Mouse (Mus musculus) brain, embryonic 14.5 days (tissue): Measurements from ENCODE around the gene Prkca.

Experiments
- CTCF ChIP-seq: fragments of 200-500 bp; IDR thresholded peaks from 2 replicates; pipeline ENCODE4 v1.5.1; 2012; ENCODE audit warnings: inconsistent platforms, mild to moderate bottlenecking, moderate library complexity, borderline replicate concordance; ENCODE audit not compliant: insufficient read depth, insufficient read length; ENCODE audit errors: extremely low read depth
- POLR2A ChIP-seq: fragments of 200-500 bp; IDR thresholded peaks from 2 replicates; pipeline ENCODE4 v1.6.1; 2012; ENCODE audit warnings: mild to moderate bottlenecking, inconsistent platforms, borderline replicate concordance; ENCODE audit not compliant: poor library complexity, insufficient read depth, insufficient read length, severe bottlenecking; ENCODE audit errors: extremely low read depth

DNA sequence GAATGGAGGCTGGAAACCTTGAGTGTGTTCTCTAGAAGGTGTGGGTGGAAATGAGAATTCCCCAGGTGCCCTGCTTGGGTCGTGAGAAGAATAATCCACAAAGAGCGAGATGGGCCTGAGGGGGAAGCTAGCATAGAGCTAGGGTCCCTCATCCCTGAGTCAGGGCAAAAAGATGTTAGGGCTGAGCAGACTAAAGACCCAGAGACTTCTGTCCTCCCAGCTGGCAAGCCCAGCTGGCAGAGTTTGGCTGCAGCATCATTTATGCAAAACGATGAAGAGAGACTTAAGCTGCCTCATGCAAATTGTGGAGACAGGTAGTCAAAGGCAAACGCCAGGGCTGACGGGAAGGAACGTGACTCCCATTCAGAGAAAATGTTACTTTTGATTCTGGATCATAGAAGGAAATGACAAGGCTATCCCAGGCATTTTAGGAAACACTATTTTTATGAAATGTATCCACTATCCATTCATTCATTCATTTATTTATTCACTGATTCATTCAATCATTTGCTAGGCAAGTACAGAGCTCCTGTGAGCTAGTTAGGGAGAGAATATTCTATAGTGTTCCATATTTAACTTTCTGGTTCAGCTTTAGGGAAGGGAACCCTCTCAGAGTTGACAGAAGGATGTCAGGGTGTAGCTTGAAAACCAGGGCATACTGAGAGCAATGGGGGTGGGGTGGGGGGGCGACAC is 139.4 kb downstream of the Prkca start:
- TF ChIP-seq CTCF (no peak), POLR2A (no peak)
